Mouse (Mus musculus) stomach, postnatal 0 days (tissue): ENCODE measurements around the gene Lgals7. TPM values are rescaled to one million over a fixed set of nuclear protein-coding genes. Genes with fewer than 3 reads are reported as not detected.

Source experiments
- ATAC-seq: fragments of 200-750 bp; cut with Nextera tagmentation; 2 replicates; pipeline ENCODE4 v1.8.0; 2017; ENCODE audit not compliant: low FRiP score, low TSS enrichment
- DNase-seq: peaks from one replicate; pipeline ENCODE4 v3.0.0-alpha.2; 2016; ENCODE audit warnings: low spot score
- H3K27ac ChIP-seq: fragments of 300-500 bp; sonication (generic); replicated peaks from 2 replicates; pipeline ENCODE4 v1.5.1; 2014; ENCODE audit warnings: mild to moderate bottlenecking, control low read depth
- H3K27me3 ChIP-seq: fragments of 300-500 bp; sonication (generic); 2 replicates; pipeline ENCODE4 v1.6.1; 2014; ENCODE audit warnings: low read length; ENCODE audit not compliant: control insufficient read depth, insufficient read depth
- H3K36me3 ChIP-seq: fragments of 300-500 bp; sonication (generic); 2 replicates; pipeline ENCODE4 v1.6.1; 2014; ENCODE audit warnings: low read length, mixed read lengths; ENCODE audit not compliant: control insufficient read depth, insufficient read depth
- H3K4me1 ChIP-seq: fragments of 300-500 bp; sonication (generic); replicated peaks from 2 replicates; pipeline ENCODE4 v1.6.1; 2014; ENCODE audit warnings: antibody characterized with exemption; ENCODE audit not compliant: control insufficient read depth, insufficient read depth
- H3K4me2 ChIP-seq: fragments of 300-500 bp; sonication (generic); replicated peaks from 2 replicates; pipeline ENCODE4 v1.6.1; 2014; ENCODE audit warnings: low read depth, mild to moderate bottlenecking, control low read depth, moderate library complexity
- H3K4me3 ChIP-seq: fragments of 300-500 bp; sonication (generic); 2 replicates; pipeline ENCODE4 v1.5.1; 2014; ENCODE audit warnings: low read depth, low read length, control low read depth
- H3K9ac ChIP-seq: fragments of 300-500 bp; sonication (generic); 2 replicates; pipeline ENCODE4 v1.6.1; 2014; ENCODE audit warnings: mild to moderate bottlenecking, low read length, control low read depth, mixed read lengths
- H3K9me3 ChIP-seq: fragments of 300-500 bp; sonication (generic); 2 replicates; pipeline ENCODE4 v1.6.1; 2016; ENCODE audit warnings: low read length; ENCODE audit not compliant: control insufficient read depth
- CTCF ChIP-seq: IDR thresholded peaks from 2 replicates; pipeline ENCODE4 v1.5.1; 2016; ENCODE audit warnings: antibody characterized with exemption, low read depth, mild to moderate bottlenecking, moderate library complexity
- EP300 ChIP-seq: optimal IDR thresholded peaks from 2 replicates; pipeline ENCODE3; 2016; ENCODE audit warnings: antibody characterized with exemption
- WGBS: fragments of 180-500 bp; shearing (Covaris S2); extraction: QIAGEN DNeasy Blood & Tissue Kit; methylation state at CpG from one replicate; pipeline ENCODE4 v1.1.7; 2014; 5-methylcytosine and 5-hydroxymethylcytosine counted together
- polyA plus RNA-seq: library from polyadenylated mRNA; unstranded; fragments of >200 nt; fragmentation: Nextera tagmentation; extraction: Ambion mirVana; gene quantifications from 2 replicates; pipeline ENCODE4 v1.2.1, GENCODE M21; 2015

Gene Lgals7
- polyA plus RNA-seq = 296 and 301 TPM in 2 replicates

- ATAC-seq (no peak), DNase-seq (no peak)
- no peak for TF ChIP-seq CTCF
- TF ChIP-seq EP300 = no peak
- 68% methylated on average over 6 of the region's 6 CpGs for WGBS
- peak within 1 kb of the TSS; percentile 24 for H3K9ac ChIP-seq
- peak within 1 kb of the TSS; percentile 24 for H3K4me3 ChIP-seq
- H3K27me3 ChIP-seq = no peaks in the 10 kb centered on the region
- no peaks in the 10 kb centered on the region for H3K9me3 ChIP-seq
- peaks cover 4% of the 10 kb centered on the region; the same call in 1 of the 2 replicates for H3K4me1 ChIP-seq
- H3K36me3 ChIP-seq = no peaks in the 10 kb centered on the region
- H3K27ac ChIP-seq = peak within 1 kb of the TSS; percentile 73
- peak within 1 kb of the TSS; percentile 52 for H3K4me2 ChIP-seq
Observed at GRCm38 (mm10) chr7:28863540-28863939, at the start of gene Lgals7. Gene Lgals7 (plus strand): TSS chr7:28863853.

- 80% methylated on average over 5 of the region's 5 CpGs for WGBS
- Histone ChIP-seq H3K4me3 (no peak overlapping the region), H3K36me3 (peaks cover 54% of the 10 kb centered on the region), H3K9ac (no peak overlapping the region), H3K9me3 (no peaks in the 10 kb centered on the region), H3K4me1 (peaks cover 7% of the 10 kb centered on the region), H3K27me3 (no peaks in the 10 kb centered on the region), H3K27ac (no peak overlapping the region), H3K4me2 (no peak overlapping the region)
- TF ChIP-seq EP300 = no peak
- no peak for TF ChIP-seq CTCF
- no peak for DNase-seq
- ATAC-seq = no peak
Observed at GRCm38 (mm10) chr7:28814306-28815034, 49.2 kb upstream of the Lgals7 start.

- Histone ChIP-seq H3K27me3 (no peaks in the 10 kb centered on the region), H3K4me1 (peaks cover 7% of the 10 kb centered on the region), H3K9me3 (no peaks in the 10 kb centered on the region), H3K4me3 (no peak overlapping the region), H3K9ac (peak overlapping the region; percentile 13; the same call in 1 of the 2 replicates), H3K36me3 (peaks cover 59% of the 10 kb centered on the region), H3K27ac (0 out of 2 replicates have a peak overlapping the region, but pooled peaks have one; percentile 24), H3K4me2 (no peak overlapping the region)
- no peak for DNase-seq
- ATAC-seq = no peak
- TF ChIP-seq CTCF (no peak), EP300 (no peak)
- 79% methylated on average over 9 of the region's 9 CpGs for WGBS
Observed at GRCm38 (mm10) chr7:28815230-28815629, 48.4 kb upstream of the Lgals7 start.

DNA sequence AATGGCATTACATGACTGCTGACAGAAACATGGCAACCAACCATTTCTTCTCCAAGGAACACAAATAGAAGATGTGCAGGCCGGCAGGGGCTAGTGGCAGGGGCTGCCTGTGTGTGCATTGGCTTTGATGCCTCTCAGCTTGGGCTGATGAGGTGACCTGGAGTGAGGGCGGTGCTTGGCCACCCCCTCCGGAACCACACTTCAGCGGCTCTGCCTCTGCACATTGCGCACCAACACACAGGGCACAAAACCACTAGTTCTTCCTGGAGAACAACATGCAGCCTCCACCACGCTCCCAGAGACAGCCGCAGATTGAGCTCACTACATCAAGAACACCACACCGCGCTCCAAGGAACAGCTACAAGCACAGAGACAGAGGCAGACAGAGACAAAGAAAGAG, 47.5 kb upstream of the Lgals7 start:
- H3K4me1 ChIP-seq = peaks cover 7% of the 10 kb centered on the region
- no peaks in the 10 kb centered on the region for H3K27me3 ChIP-seq
- no peak for DNase-seq
- no peak overlapping the region for H3K27ac ChIP-seq
- TF ChIP-seq CTCF = no peak
- no peak for TF ChIP-seq EP300
- no peaks in the 10 kb centered on the region for H3K9me3 ChIP-seq
- H3K4me2 ChIP-seq = no peak overlapping the region
- no peak overlapping the region for H3K9ac ChIP-seq
- WGBS = 78% methylated on average over 9 of the region's 9 CpGs
- H3K36me3 ChIP-seq = peaks cover 68% of the 10 kb centered on the region
- H3K4me3 ChIP-seq = no peak overlapping the region
- no peak for ATAC-seq

GRCm38 (mm10) chr7:28816920-28817319, 46.7 kb upstream of the Lgals7 start:
- Histone ChIP-seq H3K4me1 (peaks cover 7% of the 10 kb centered on the region), H3K36me3 (peaks cover 73% of the 10 kb centered on the region), H3K27me3 (no peaks in the 10 kb centered on the region), H3K4me2 (no peak overlapping the region), H3K27ac (no peak overlapping the region), H3K4me3 (no peak overlapping the region), H3K9ac (no peak overlapping the region), H3K9me3 (no peaks in the 10 kb centered on the region)
- 91% methylated on average over 10 of the region's 10 CpGs for WGBS
- DNase-seq = no peak
- ATAC-seq = no peak
- TF ChIP-seq CTCF = no peak
- no peak for TF ChIP-seq EP300

DNA sequence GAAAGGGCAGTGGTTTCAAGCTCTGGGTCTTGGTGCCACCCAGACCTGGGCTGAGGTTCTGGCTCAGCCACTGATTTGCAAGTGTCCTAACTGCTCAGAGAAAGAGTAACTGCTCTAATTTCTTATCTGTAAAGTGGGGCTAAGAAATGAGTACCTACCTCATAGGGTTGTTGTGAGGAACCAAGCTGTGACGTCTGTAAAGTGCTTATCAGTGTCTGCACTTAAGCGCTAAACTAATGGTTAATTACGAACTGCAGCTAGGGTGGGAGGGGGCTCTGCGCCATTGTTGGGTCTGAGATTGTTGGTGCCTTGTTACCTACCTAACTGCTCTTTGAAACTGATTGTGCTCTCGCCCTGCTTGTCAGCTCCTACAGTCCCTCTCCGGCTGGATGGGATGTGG, 46.1 kb upstream of the Lgals7 start:
- Histone ChIP-seq H3K27ac (no peak overlapping the region), H3K9me3 (no peaks in the 10 kb centered on the region), H3K4me3 (no peak overlapping the region), H3K36me3 (peaks cover 79% of the 10 kb centered on the region), H3K27me3 (no peaks in the 10 kb centered on the region), H3K4me2 (no peak overlapping the region), H3K9ac (no peak overlapping the region), H3K4me1 (peaks cover 3% of the 10 kb centered on the region; the same call in 1 of the 2 replicates)
- TF ChIP-seq CTCF (no peak), EP300 (no peak)
- DNase-seq (no peak), ATAC-seq (no peak)
- WGBS = 66% methylated on average over 6 of the region's 6 CpGs
